Mouse (Mus musculus) mouse embryonic stem cell (cell line): Measurements from ENCODE around the gene Sprtn.

Experiments used
- in situ Hi-C, 2 experiments: fragments of 300-500 bp; cut with MboI; formaldehyde crosslinking; loops; 1 replicate in 1 of 2; 3 replicates in 1 of 2; pipeline ENCODE4 v1.14.3; 2019 to 2020; ENCODE audit warnings: low sequenced_read_pairs in 2 of 2, low pct_unique_long_range_greater_than_20kb in 1 of 2, mixed read lengths in 1 of 2; ENCODE audit not compliant: unreplicated experiment in 1 of 2

Gene Sprtn

DNA sequence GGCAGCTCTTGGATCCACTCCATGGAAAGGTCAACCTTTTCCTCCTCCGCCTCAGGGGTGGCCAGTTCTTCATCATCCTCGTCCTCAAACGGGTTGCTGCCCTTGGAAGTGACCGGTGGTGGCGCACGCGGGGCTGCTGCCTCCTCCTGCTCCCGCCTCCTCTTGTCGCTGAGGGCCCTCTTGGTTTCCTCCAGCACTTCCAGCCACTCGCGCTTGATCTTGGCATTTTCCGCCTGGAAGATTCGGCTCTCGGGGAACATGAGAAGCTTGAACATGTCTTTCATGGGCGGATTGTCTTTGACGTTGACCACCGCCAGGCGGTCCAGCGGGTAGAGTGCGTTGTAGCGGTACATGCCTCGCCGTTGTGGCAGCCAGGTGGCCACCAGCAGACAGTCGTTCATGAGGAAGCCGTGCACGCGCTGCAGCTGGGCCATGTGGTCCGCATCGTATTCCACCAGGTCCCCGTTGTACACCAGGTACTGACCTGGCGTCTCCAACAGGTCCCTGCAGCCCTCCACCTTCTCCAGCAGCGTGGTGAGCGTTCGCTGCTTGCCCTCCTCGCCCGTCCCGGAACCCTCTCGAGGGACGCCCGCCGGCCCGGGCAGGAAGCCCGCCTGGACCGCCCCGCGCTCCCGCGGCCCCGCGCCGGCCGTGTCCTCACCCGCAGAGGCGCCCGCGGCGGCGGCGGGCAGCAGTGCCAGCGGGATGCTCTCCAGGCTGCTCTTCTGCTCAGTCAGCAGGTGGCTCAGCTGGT, 877 bp upstream of the Sprtn start:
- in situ Hi-C loops: no loop called here

DNA sequence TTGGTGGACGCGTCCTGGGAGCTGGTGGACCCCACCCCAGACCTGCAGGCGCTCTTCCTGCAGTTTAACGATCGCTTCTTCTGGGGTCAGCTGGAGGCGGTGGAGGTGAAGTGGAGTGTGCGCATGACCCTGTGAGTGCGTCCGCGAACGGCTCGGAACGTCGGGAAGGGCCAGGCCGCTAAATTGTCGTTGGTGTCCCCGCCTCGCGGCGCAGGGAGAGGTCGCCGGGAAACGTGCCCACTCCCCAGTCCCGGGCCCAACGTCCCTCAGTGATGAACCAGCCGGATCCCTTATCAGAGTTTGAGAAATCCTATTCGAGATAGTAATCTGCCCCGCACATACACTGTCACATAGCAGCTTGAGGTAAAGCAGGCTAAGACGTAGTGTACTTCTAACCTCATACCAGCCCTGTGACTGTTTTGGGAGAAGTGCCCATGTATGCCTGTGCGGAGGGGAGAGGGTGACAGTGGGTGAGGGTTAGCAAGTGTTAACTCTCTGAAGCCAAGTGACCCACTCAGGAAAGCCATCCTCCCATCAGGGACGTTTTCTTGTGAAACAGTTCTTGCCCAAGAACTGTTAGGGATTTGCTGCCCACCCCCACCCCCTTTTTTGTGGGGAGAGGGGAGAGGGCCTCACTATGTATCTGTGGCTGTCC, 692 bp downstream of the Sprtn start:
- in situ Hi-C loops: no loop called here

DNA sequence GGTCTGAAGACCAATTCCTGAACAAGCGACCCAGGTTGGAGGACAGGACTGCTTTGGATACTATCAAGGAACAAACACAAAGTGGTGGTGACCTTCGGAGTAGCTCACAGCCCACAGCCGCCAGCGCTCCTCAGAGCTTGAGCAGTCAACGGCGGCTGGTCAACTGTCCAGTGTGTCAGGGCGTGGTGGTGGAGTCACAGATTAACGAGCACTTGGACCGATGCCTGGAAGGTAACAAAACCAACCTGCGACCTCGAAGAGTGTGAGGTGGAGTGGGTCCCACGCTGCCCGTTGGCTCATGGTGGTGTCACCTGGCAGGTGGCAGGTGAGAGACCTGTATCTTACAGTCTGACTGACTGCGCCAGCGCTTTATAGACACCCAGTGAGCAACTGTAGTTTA, 5.5 kb downstream of the Sprtn start:
- in situ Hi-C loops: no loop called here

DNA sequence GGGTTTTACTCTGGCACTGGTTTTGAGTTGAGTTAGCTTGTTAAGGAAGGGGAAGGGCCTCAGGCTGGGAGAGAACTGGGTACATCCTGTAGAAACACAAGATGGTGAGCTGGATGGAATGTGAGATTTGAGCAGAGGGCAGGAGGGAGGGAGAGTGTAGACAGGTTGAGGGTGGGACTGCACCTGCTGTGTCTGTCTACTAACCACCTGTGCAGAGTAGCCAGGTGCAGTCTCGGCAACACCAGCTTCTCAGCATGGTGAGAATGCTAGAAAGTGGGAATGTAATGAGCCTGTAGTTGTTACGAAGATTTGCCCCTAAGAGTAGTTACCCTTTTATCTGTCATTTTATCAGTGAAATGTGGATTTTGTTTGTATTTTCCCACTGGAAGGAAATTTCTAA, 7.8 kb downstream of the Sprtn start:
- in situ Hi-C loops: no loop called here

DNA sequence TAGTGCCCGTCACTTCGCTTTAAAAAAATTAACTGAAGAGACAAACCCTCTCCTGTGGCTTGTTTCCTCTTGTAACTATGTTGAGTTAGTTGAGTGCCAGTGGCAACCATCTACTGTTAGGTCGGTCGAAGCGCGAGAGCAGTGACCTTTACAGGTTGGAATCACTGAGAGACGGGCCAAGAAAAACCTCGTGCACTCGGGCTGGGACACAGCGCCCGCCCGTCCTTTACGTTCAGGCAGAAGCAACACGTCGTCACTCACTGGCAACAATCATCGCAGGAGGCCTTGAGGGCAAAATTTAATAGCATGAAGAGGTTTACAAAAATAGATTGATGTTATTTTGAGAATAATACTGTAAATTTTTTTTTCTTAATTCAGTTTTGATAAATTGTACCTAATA, 12.2 kb downstream of the Sprtn start:
- in situ Hi-C loops: no loop called here

DNA sequence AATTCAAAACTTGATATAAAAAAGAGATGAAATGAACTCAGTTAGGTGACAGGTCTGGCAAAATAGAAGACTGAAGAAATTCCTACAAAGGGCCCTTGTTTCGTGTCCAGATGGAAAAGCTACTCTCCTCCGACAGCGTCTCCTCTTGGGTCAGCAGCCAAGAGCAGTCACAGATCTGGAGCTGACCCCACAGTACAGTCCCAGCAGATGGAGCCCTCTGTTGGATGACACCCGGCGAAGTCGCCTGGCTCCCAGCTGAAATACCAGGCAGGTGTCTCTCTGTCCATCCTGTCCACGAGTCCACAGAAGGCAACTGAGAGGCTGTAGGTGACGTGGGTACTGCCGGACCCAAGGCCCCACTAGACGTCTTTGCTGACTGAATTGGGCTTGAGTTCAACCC, 12.7 kb downstream of the Sprtn start:
- in situ Hi-C loops: no loop called here

DNA sequence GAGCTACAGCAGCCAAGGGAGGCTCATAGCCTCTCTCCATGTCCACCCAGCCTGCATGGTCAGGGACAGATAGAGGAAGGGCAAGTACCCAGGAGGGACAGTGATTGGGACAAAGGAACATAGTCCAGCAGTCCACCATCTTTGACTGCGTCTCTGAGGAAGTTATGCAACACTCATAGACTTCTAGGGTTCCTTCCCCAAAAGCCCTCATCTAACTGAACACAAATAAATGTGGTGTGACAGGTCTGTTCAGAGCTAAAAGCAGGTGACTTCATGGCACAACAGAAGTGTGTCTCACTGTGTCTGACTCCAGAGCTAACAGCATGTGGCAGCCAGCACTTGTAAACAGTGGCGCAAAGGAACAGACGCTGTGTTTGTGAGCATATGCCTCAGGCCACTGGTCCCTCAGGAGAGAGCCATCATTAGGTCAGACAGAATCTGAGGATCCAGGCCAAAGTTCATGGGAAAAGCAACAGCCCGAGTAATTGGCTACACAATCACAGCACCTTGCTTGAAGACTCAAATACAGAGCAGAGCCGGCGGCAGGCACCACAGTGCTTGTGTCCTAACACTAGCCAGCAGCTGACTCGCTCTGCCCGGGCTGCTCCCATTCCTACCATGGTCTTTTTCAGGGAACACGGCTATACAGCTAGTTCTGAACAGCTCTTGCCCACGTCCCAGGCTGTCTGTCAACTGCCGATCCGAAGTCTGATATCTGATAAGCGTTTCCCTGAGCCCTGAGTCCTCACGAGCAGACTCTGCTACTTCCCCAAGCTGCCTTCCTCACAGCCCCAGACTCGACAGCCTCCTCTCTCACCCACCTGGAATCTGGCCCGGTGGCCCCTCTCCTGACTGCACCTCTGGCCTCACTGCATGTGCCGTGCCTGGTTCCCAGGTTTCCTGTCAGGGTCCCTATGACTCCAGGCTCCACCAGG, 14.5 kb downstream of the Sprtn start:
- in situ Hi-C loops: no loop called here

DNA sequence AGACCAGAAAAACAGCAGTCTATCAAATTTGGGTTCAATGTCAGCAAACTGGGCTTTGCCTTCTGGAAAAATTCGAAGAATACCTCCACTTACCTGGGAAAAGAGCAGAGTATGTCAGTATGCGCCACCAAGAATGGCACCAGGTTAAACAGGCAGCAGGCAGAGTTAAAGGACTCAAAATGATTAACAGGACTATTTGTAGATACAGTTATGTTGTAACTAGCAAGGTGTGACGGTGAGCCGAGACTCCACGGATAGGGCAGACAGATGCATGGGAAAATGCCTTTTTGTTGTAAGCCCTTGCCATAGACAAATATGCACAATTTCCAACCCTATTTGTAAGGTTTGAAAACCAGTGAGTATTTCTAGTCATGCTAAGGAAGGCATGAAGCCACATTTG, 16.4 kb downstream of the Sprtn start:
- in situ Hi-C loops: no loop called here

DNA sequence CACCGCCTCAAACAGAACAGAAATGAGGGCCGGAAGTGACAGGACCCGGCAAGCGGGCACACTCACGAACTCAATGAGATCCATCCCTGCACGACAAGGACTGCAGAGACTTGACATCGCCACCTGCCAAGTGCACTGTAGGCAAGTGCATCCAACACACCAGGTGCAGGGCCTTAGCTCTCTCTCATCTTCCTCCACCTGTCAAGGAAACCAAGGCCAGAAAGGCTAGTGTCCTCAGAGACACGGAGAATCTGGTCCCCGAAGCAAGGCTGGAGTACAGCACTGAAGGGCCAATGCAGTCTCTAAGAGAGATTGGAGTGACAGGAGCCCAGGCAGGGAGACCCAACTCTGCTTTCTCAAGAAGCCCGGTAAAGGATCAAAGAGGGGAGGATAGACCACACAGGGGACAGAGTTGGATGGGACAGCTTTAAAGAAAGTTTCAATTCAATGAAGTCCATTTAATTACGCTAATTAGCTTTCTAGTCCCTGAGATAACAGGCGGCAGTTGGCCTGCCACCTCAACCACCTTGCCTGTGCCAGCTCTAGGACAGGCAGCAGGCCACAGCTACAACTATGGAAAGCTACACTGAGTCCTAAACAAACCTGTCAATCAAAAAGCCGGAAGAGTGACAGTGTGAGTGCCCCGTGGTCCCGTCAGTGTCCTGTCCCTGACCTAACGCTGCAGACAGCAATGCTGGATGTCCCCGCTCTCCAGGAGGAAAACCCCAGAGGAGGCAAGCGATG, 20.2 kb downstream of the Sprtn start:
- in situ Hi-C loops: no loop called here

DNA sequence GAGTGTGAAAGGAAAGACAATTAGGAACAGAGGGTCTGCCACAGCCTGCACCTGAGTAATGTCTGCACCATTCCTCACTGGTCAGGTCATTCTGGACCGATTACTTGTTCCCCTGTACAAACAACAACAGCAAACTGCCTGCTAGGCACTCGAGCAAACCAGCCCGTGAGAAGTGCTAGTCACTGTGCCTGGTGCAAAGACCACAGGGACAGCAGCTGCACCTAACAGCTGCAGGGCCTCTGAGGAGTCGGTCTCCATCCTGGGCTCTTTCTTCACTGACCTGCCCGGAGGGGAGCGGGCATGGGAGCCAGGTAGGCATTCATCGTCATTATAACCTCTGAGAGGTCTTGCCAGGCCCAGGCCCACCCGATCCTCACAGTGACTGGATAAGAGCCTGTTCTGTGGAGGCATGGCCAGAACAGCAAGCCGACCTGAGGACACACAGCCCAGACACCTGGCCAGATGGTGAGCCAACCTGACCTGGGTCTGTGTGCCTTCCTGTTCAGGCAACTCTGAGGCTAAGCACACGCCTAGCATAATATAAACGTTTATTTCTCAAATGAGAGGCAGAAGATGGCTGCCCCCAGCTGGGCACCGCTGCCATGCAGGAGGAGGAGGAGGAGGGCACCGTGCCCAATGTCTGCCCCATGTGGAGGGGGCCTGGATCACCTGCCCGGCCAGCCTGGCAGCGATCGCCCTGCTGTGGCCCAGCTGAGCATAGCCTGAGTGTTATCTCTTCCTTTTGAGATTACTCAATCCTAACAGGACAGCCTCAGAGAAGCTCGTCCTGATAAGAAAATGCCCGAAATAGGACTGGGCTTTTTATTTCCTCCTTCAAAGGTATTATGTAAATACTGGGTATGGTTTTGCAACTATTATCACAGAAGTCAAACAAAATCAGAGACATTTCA, 23.9 kb downstream of the Sprtn start:
- in situ Hi-C loops: no loop called here

DNA sequence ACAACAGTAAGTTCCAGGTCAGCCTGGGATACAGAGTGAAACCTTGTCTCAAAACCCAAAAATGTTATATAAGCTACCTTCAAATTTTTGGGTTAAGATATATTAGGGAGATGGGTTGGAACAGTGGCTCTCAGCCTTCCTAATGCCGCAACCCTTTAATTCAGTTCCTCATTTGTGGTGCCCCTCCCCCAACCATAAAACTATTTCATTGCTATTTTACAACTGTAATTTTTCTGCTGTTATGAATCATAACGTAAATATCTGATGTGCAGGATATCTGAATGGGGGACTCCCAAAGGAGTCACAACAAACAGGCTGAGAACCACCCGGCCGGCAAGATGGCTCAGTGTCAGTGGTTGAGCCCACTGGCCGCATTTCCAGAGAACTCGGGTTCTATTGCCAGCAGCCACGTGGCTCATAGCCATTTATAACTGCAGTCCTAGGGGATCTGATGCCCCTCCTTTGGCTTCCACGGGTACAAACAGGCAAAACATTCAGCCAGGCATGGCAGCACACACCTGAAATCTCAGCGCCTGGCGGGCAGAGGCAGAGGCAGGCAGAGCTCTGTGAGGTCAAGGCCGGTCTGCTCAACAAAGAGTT, 24.9 kb downstream of the Sprtn start:
- in situ Hi-C loops: no loop called here

DNA sequence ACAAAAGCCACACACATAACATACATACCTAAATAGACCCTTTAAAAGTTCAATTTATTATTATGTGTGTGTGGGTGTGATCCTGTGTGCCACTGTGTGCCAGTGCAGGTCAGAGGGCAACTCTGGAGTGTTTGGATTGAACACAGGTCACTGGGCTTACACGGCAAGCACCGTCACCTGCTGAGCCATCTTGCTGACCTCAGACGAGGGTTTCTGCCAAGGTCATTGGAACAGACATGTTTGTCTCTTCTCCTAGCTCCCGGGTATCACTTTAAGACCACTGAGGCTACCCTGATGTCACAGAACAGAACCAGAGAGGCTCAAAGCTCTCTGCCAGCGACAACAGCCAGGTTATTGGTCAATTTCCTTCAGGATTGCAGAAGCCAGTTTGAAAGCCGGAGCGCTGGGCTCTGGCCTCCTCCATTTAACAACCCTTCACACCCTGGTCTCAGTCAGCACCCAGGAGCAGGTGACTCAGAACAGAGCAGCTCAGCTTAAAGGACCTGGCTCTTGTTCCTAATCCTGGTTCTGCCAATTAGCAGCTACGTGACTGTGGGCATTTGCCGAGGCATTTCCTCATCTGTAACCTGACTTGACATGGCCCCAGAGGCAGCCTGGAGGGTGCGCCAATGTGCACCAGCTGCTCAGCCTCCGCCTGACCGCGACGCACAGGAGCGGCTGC, 26.4 kb downstream of the Sprtn start:
- in situ Hi-C loops: no loop called here

DNA sequence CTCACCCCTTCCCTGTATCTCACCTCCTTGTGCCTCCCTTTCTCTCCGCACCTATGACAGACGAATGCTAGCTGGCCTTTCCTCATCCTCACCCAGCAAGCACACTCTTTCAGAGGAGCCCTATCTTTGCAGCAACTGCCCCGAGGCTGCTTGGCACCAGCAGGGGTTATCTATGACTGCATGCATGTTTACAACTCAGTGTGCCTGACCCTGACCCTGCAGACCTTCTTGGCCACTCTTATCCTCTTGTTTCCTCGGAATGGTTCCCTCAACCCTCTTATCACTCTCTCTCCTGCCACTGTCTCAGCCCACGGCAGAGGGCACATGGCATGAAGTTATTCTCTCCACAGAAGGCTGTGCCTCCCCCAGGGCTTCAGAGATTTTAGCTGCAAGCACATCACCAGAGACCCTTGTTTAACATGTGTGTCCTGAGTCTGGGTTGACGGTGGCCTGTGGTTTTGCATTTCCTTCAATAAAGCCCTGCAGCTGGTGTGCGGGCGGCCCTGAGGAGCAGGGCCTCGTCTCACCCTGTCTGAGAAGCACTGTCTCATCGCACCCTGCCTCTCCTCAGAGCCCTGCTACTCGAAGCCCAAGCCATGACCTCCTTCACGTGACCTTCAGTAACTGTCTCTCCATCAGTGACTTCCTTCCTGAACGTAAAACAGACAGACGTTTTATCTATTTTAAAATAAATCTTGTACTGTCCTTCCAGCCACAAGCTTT, 28.0 kb downstream of the Sprtn start:
- in situ Hi-C loops: no loop called here

DNA sequence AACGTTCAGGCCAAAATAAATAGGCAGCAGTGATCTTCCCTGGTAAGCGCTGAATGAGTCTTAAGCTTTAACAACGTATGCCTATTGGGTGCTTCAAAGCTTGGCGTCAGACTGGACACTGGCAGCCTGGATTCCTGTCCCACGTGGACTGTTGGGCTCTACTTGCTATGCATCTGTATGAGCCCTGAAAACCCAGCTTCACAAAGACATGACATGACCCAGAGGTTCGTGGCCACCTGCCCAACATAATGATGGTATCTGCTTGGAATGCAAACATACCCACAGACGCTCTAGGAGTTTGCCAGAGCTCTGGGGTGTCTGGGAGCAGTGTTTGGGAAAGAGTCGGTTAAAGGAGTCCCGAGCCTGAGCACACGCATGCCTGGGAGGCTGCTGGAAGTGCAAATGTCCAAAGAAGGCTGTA, 28.7 kb downstream of the Sprtn start:
- in situ Hi-C loops: no loop called here

DNA sequence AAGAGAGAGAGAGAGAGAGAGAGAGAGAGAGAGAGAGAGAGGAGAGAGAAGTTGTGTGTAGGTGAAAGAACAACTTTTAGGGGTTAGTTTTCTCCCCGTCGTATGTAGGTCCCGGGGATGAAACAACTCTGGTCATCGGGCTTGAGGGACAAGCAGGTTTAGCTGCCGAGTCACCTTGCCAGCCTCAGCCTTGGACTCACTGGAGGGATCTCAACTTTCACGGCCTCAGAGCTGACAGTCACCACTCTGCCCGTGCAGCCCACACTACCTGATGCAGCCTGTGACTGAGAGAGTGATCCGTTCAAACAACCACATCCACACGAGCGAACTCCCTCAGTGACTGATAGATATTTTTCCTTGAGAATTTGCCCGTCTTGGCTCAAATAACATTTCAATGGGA, 31.3 kb downstream of the Sprtn start:
- in situ Hi-C loops: no loop called here

DNA sequence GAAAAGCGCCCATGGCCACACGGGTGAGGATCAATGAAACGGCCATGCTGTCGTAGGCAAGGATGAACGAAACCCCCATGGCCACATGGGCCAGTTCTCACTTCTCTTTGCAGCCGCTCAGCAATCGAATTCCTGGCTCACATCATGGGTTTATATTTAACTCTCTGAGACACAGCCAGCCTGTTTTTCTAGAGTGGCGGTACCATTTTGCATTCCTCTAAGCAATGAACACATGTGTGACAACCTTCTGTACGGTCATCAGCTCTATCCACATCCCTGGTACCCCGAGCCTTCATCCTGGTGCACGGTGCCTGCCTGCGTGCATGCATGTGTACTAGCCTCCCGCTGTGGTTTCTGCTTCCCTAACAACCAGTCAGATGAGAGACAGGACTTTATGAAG, 32.4 kb downstream of the Sprtn start:
- in situ Hi-C loops: no loop called here
